Mouse (Mus musculus) kidney, adult 2 months (tissue): ENCODE results near the gene Rbck1. TPM values are rescaled to one million over a fixed set of nuclear protein-coding genes. Genes with fewer than 3 reads are reported as not detected.
A peak's percentile ranks its signal among the peaks of the same experiment; 100 is the strongest.

Experiments used
- DNase-seq: peaks from one replicate; pipeline ENCODE4 v3.0.0; 2021
- H3K27ac ChIP-seq: fragments of 200-500 bp; 2 replicates; pipeline ENCODE4 v1.5.1; 2012; ENCODE audit warnings: low read depth, low read length, control low read depth, inconsistent platforms; ENCODE audit not compliant: insufficient read depth
- H3K27me3 ChIP-seq: fragments of 200-500 bp; replicated peaks from 2 replicates; pipeline ENCODE4 v1.6.1; 2012; ENCODE audit warnings: mild to moderate bottlenecking, moderate library complexity, low read length, inconsistent platforms; ENCODE audit not compliant: control insufficient read depth, insufficient read depth
- H3K36me3 ChIP-seq: fragments of 200-500 bp; 2 replicates; pipeline ENCODE4 v1.6.1; 2012; ENCODE audit warnings: mild to moderate bottlenecking, moderate library complexity, low read length, inconsistent platforms; ENCODE audit not compliant: control insufficient read depth, insufficient read depth
- H3K4me1 ChIP-seq: fragments of 200-500 bp; 2 replicates; pipeline ENCODE4 v1.6.1; 2011; ENCODE audit warnings: low read length; ENCODE audit not compliant: control insufficient read depth, insufficient read depth
- H3K4me3 ChIP-seq: fragments of 200-500 bp; 2 replicates; pipeline ENCODE4 v1.5.1; 2011; ENCODE audit warnings: mild to moderate bottlenecking, low read depth, low read length, control low read depth; ENCODE audit not compliant: insufficient read depth
- CTCF ChIP-seq: fragments of 200-500 bp; conservative IDR thresholded peaks from 2 replicates; pipeline ENCODE4 v1.5.1; 2011; ENCODE audit warnings: low read depth, mild to moderate bottlenecking, control low read depth, low read length, moderate library complexity, mixed read lengths; ENCODE audit not compliant: insufficient read depth, insufficient read length
- POLR2A ChIP-seq: fragments of 200-500 bp; IDR thresholded peaks from one replicate; pipeline ENCODE4 v1.6.1; 2011; ENCODE audit warnings: low read depth, low read length, control low read depth
- WGBS: fragments of 180-500 bp; shearing (Covaris S2); methylation state at CpG from one replicate; pipeline ENCODE4 v1.1.7; 2018; 5-methylcytosine and 5-hydroxymethylcytosine counted together
- polyA plus RNA-seq: library from polyadenylated mRNA; depleted of rRNA; stranded (reverse); fragments of >200 nt; gene quantifications from 2 replicates; pipeline ENCODE4 v1.2.3, GENCODE M21; 2012

Rbck1 gene
- polyA plus RNA-seq, 1 experiment = 150 TPM

DNA sequence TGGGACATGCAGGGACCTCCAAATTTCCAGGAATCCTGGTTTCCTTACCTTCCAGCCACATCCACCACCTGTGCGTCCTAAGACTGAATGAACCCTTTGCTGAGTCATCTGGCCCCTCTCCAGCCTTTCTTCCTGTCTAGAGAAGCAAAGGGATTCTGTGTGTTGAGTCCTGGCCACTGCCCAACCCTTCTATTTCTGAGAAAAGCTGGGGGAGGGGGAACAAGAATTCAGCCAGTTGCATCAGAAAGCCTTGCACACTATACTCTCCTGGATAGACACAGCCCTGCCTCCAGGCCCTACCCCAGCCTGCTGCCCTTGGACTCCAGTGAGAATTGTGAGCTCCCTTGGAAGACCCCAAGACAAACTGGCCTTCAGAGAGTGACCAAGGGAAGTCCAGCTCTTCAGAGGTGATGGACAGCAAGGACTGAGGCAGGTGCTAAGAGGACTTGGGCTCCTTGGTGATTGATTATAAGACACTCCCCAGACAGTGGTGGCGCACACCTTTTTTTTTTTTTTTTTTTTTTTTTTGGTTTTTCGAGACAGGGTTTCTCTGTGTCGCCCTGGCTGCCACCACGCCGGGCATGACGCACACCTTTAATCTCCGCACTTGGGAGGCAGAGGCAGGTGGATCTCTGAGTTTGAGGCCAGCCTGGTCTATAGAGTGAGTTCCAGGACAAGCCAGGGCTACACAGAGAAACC, 17.5 kb upstream of the Rbck1 start:
- H3K4me3 ChIP-seq = no peak overlapping the region
- peak; percentile 87 for DNase-seq
- WGBS = 86% methylated on average over 8 of the region's 8 CpGs
- H3K27me3 ChIP-seq = no peaks in the 10 kb centered on the region
- TF ChIP-seq POLR2A (no peak), CTCF (no peak)
- H3K36me3 ChIP-seq = no peaks in the 10 kb centered on the region
- no peaks in the 10 kb centered on the region for H3K4me1 ChIP-seq
- no peak overlapping the region for H3K27ac ChIP-seq

DNA sequence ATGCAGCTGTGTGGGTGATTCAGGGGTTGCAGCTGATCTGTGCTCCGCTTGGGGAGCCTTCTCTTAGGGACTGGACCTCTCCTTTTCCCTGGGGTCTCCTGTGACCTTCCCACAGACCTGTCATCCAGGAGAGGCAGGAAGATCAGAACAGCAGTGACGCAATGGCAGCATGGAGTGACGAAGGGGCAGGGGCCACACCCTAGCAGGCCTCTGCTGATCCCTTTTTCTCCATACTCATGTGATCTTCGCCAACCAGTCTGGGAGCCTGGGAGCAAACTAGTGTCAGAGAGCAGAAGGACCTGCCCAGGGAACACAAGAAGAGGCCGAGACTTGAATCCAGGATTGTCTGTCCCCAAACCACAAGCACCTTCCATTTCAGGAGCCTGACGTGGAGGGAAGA, 16.8 kb upstream of the Rbck1 start:
- 92% methylated on average over 6 of the region's 6 CpGs for WGBS
- no peak overlapping the region for H3K4me3 ChIP-seq
- H3K27ac ChIP-seq = no peak overlapping the region
- no peaks in the 10 kb centered on the region for H3K36me3 ChIP-seq
- H3K27me3 ChIP-seq = no peaks in the 10 kb centered on the region
- DNase-seq = no peak
- no peaks in the 10 kb centered on the region for H3K4me1 ChIP-seq
- TF ChIP-seq POLR2A (no peak), CTCF (no peak)

DNA sequence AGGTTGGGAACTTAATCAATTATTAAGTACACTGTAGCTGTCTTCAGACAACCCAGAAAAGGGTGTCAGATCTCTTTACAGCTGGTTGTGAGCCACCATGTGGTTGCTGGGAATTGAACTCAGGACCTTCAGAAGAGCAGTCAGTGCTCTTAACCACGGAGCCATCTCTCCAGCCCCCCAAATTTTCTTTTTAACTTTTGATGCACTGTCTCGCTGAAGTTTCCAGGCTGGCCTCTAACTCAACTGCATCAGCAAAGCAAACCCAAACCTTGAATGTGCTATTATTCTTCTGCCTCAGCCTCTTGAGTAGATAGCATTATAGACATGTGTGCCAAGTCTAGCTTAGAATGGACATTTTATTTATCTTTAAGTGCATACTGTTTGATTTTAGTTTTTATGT, 15.3 kb upstream of the Rbck1 start:
- Histone ChIP-seq H3K4me1 (no peaks in the 10 kb centered on the region), H3K36me3 (no peaks in the 10 kb centered on the region), H3K27me3 (no peaks in the 10 kb centered on the region), H3K4me3 (no peak overlapping the region), H3K27ac (no peak overlapping the region)
- WGBS = 87% methylated on average over 2 of the region's 2 CpGs
- DNase-seq = no peak
- no peak for TF ChIP-seq POLR2A
- no peak for TF ChIP-seq CTCF

DNA sequence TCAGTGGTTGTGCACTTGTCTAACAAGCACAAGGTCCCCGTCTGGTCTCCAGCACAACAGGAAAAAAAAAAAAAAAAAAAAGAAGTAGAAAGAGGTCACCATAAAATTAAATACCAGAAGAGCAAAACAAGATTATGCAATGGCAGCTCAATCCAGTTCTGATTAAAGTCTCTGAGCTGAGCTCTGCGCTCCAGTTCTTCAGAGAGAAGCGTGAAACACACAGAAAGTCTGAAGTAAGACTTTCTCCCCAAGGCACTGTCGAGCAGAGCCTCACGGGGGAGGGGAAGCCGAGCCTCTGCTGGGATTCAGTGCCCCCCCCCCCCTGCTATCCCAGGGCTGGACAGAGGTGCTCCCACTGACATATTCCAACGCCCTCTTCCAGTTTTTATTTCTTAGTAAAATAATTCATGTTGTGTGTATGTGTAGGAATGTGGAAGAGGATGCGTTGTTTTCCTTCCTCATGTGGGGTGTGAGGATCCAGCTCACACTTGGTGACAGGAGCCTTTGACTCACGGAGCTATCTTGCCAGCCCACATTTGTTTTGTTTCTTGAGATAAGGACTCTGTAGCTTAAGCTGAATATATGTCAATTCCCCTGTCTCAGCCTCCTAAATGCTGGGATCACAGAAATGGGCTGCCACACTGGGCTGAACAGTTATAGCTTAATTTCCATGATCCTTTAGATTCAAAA, 14.5 kb upstream of the Rbck1 start:
- peak overlapping the region; percentile 19; the same call in 1 of the 2 replicates for H3K27ac ChIP-seq
- no peaks in the 10 kb centered on the region for H3K36me3 ChIP-seq
- DNase-seq = no peak
- WGBS = 52% methylated on average over 9 of the region's 9 CpGs
- H3K4me3 ChIP-seq = no peak overlapping the region
- H3K27me3 ChIP-seq = no peaks in the 10 kb centered on the region
- TF ChIP-seq CTCF = no peak
- no peak for TF ChIP-seq POLR2A
- no peaks in the 10 kb centered on the region for H3K4me1 ChIP-seq

DNA sequence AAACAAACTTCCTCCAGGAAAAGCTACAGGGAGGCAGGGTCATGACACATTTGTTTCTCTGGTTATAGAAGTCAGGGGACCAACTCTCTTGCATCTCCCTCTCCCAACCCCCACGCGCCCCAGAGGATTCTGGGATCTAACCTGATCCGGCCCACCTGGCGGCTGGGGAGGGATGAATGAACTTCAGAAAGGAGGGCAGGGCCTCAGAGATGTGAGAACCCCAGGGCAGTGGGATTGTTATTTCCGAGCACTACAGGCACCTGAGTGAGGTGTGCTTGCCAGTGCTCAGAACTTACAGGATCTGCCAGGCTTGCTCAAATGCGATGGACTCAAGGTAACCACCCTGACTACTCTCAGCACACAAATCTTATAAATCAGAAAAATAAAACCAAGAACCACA, 12.9 kb upstream of the Rbck1 start:
- WGBS = 90% methylated on average over 6 of the region's 6 CpGs
- no peak overlapping the region for H3K27ac ChIP-seq
- H3K27me3 ChIP-seq = no peaks in the 10 kb centered on the region
- no peak for DNase-seq
- no peaks in the 10 kb centered on the region for H3K4me1 ChIP-seq
- no peaks in the 10 kb centered on the region for H3K36me3 ChIP-seq
- no peak overlapping the region for H3K4me3 ChIP-seq
- TF ChIP-seq POLR2A = no peak
- no peak for TF ChIP-seq CTCF

DNA sequence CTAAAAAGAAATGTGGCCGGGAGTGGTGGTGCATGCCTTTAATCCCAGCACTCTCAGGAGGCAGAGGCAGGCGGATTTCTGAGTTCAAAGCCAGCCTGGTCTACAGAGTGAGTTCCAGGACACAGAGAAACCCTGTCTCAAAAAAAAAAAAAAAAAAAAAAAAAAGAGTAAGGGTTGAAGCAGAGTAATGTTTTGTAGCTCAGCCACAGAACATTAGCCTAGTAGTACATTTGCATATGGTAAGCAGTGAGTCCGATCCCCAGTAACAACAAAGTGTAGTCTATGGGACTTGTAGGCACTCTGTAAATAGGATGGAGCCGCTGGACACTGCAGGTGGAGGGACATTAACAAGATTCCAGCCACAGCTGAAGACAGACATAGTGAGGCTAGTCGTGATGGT, 12.5 kb upstream of the Rbck1 start:
- TF ChIP-seq POLR2A (no peak), CTCF (no peak)
- WGBS = 91% methylated on average over 5 of the region's 5 CpGs
- Histone ChIP-seq H3K4me1 (no peaks in the 10 kb centered on the region), H3K36me3 (no peaks in the 10 kb centered on the region), H3K27ac (no peak overlapping the region), H3K4me3 (no peak overlapping the region), H3K27me3 (no peaks in the 10 kb centered on the region)
- no peak for DNase-seq

DNA sequence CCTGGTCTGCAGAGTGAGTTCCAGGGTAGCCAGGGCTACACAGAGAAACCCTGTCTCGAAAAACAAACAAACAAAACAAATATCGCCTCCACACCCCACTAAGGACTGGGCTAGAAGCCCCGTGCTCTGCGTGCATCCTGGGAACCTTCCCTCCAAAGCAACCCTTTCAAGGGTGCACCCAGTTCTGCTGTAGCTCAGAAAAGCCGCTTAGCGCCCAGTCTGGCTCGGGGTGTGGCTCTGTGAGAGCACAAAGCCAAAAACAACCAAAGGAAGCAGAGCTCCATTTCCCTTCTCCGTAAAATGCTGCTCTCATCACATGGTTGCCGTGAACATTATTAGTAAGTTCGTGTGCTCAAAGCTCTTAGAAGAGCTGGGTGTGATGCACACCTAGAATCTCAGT, 11.9 kb upstream of the Rbck1 start:
- no peaks in the 10 kb centered on the region for H3K4me1 ChIP-seq
- WGBS = 18% methylated on average over 10 of the region's 10 CpGs
- no peaks in the 10 kb centered on the region for H3K36me3 ChIP-seq
- peak overlapping the region; percentile 59 for H3K4me3 ChIP-seq
- TF ChIP-seq CTCF (no peak), POLR2A (no peak)
- no peaks in the 10 kb centered on the region for H3K27me3 ChIP-seq
- no peak overlapping the region for H3K27ac ChIP-seq
- DNase-seq = peak; percentile 36
